Mouse (Mus musculus) spleen, postnatal 10 days (tissue): ENCODE results near the gene Zfp280d.

ENCODE experiments used
- DNase-seq, 2 experiments: peaks; one replicate each; pipeline ENCODE4 v3.0.0; 2021 to 2022; ENCODE audit warnings: low spot score in 2 of 2

The Zfp280d gene

GRCm38 (mm10) chr9:72274677-72275076 is at the start of gene Zfp280d:
Gene Zfp280d (plus strand): TSS chr9:72274860.
- DNase-seq: peak; percentile 82 to 89

GRCm38 (mm10) chr9:72226536-72226935 is 48.1 kb upstream of the Zfp280d start:
- DNase-seq: no peak

- DNase-seq: no peak
Observed at GRCm38 (mm10) chr9:72252656-72253055, 22.0 kb upstream of the Zfp280d start.

GRCm38 (mm10) chr9:72255227-72255626 is 19.4 kb upstream of the Zfp280d start:
- no peak for DNase-seq

GRCm38 (mm10) chr9:72256646-72257045 is 18.0 kb upstream of the Zfp280d start:
- DNase-seq: no peak

- DNase-seq: peak in 1 of 2 experiments; percentile 34
Observed at GRCm38 (mm10) chr9:72260337-72260736, 14.3 kb upstream of the Zfp280d start.

GRCm38 (mm10) chr9:72264859-72265258 is 9.8 kb upstream of the Zfp280d start:
- DNase-seq: no peak

- no peak for DNase-seq
Observed at GRCm38 (mm10) chr9:72270146-72270545, 4.5 kb upstream of the Zfp280d start.

- DNase-seq: peak in 1 of 2 experiments; percentile 18
Observed at GRCm38 (mm10) chr9:72273646-72274410, 832 bp upstream of the Zfp280d start.

GRCm38 (mm10) chr9:72275101-72275978 is 680 bp downstream of the Zfp280d start:
- DNase-seq: peak; percentile 73 to 77

- peak; percentile 17 to 34 for DNase-seq
Observed at GRCm38 (mm10) chr9:72275979-72276500, 1.4 kb downstream of the Zfp280d start.

GRCm38 (mm10) chr9:72276941-72277340 is 2.3 kb downstream of the Zfp280d start:
- DNase-seq: no peak

- DNase-seq: no peak
Observed at GRCm38 (mm10) chr9:72279943-72280342, 5.3 kb downstream of the Zfp280d start.

- no peak for DNase-seq
Observed at GRCm38 (mm10) chr9:72287696-72288095, 13.0 kb downstream of the Zfp280d start.

GRCm38 (mm10) chr9:72288210-72288609 is 13.6 kb downstream of the Zfp280d start:
- no peak for DNase-seq

GRCm38 (mm10) chr9:72289094-72289493 is 14.4 kb downstream of the Zfp280d start:
- no peak for DNase-seq

GRCm38 (mm10) chr9:72294076-72294475 is 19.4 kb downstream of the Zfp280d start:
- DNase-seq: no peak

- DNase-seq: no peak
Observed at GRCm38 (mm10) chr9:72309765-72310164, 35.1 kb downstream of the Zfp280d start.

GRCm38 (mm10) chr9:72333221-72333620 is 58.6 kb downstream of the Zfp280d start:
- no peak for DNase-seq

- no peak for DNase-seq
Observed at GRCm38 (mm10) chr9:72336069-72336468, 61.4 kb downstream of the Zfp280d start.

- no peak for DNase-seq
Observed at GRCm38 (mm10) chr9:72339119-72339518, 64.5 kb downstream of the Zfp280d start.

- DNase-seq: no peak
Observed at GRCm38 (mm10) chr9:72343844-72344243, 69.2 kb downstream of the Zfp280d start.
